Mouse (Mus musculus) retina, adult 2 months (tissue): ENCODE results near the gene March6.

Experiments
- DNase-seq: peaks from one replicate; pipeline ENCODE4 v3.0.0-alpha.2; 2012; ENCODE audit warnings: low read depth, low spot score

March6 gene

GRCm38 (mm10) chr15:31417409-31417795, 113.5 kb downstream of the March6 start:
- no peak for DNase-seq

GRCm38 (mm10) chr15:31415181-31415580, 115.7 kb downstream of the March6 start:
- DNase-seq: no peak

- DNase-seq: no peak
These were observed 116.5 kb downstream of the March6 start for GRCm38 (mm10) chr15:31414179-31414898.

GRCm38 (mm10) chr15:31413662-31414061, 117.2 kb downstream of the March6 start:
- DNase-seq: no peak

GRCm38 (mm10) chr15:31412933-31413332, 117.9 kb downstream of the March6 start:
- no peak for DNase-seq

GRCm38 (mm10) chr15:31412436-31412835, 118.4 kb downstream of the March6 start:
- no peak for DNase-seq

- DNase-seq: no peak
These were observed 123.4 kb downstream of the March6 start for GRCm38 (mm10) chr15:31407490-31407889.

- DNase-seq: no peak
These were observed 124.0 kb downstream of the March6 start for GRCm38 (mm10) chr15:31406881-31407280.
